Mouse (Mus musculus) heart, adult 8-10 months (tissue): Measurements from ENCODE around the gene Dusp22. TPM values are rescaled to one million over a fixed set of nuclear protein-coding genes. Genes with fewer than 3 reads are reported as not detected.
A peak's percentile ranks its signal among the peaks of the same experiment; 100 is the strongest.

Source experiments
- DNase-seq: peaks from one replicate; pipeline ENCODE4 v3.0.0; 2022; ENCODE audit warnings: low spot score
- total RNA-seq, 4 experiments: library from RNA; stranded (reverse); gene quantifications; 2 replicates each; pipeline ENCODE4 v1.2.4; 2022

The Dusp22 gene
- total RNA-seq: 10 to 100 TPM; 18.1 to 25.4 (median 20.0) TPM

DNA sequence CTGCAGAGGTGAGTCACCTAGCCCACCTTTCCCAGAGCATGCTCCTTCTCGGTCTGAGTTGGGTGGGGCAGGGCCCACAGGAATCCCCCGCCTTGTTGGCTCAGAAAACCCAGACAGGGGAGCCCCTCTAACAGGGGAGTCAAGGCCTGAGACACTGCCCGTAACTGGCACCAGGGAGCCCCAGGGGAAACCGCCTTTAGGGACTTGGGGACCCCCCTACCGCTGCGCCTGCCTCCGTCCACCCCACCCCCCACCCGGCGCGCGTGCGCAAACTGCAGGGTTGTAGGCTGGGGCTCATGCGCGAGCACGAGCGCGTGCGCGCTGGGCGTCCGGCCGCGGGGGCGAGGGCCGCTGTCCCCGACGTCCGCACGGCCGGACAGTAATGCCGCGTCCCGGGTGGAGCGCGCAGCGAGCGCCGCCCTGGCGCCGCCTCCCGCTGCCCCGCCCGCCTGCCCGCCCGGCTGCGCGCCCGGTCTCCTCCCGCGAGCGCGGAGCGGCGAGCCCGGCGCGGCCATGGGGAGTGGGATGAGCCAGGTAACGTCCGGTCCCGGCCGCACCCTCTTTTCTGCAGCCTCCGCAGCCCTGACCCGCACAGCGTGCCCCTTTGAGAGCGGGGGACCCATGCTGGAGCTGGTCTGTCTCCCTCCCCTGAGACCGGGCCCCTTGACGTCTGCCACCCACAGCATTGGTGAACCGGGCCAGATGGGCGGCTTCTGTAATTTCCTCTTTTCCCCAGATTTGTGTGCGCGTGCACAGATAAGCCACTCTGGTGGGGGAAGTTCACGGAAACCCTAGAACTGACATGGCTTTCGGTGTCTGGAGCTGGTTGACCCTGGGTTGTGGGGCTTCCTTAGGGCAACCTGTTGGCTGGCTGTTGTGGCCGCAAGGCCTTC is at the start of gene Dusp22:
Gene Dusp22 (plus strand): TSS at position 387 of the 893 bp plus-strand sequence.
- DNase-seq: peak; percentile 85

DNA sequence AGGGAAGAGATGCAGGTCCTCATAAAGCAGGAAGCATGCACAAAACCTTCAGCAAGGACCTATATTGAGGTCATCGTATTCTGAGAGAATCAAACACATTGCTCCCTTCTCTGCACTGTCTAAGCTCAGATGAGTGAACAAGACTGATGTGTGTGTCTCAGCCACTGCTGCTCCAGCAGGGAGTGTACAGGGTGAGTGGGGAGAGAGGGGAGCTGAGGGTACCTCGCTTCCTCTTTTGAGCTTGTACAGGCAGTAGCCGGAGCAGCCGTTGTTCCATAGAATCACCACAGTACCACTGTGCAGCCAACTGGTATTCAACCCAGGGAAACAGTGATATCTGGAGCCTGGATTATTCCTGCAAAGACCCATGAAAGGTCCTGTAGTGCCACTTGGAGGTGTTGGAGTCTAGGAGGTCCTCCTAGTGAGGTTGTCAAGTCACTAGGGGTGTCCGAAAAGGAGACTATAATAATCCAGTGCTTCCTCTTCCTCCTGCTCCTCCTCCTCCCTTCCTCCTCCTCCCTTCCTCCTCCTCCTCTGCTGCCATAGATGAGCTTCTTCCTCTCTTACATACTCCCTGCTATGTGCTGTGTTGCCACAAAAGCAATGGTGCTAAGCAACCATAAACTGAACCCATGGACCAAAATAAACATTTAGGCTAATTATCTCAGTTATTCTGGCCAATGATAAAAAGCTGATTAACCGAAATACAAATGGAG is 47.6 kb upstream of the Dusp22 start:
- DNase-seq: no peak

DNA sequence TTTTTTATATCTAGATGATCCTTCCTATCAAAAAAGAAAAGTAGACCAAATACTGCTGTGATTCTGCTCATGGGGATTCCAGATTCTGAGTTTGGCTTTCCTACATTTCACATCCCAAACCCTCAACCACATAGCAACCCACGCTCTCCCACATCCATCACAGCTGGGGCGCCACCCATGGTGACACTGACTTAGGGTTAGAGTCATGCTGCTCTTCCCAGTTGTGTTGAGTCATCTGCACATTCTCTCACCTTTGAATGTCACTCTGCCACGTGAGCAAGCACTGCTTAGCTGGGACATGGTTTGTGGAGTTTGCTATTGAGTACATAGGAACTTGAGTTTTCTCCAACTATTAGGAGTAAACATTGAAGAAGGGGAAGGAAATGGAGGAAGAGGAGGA is 40.1 kb upstream of the Dusp22 start:
- DNase-seq: no peak

DNA sequence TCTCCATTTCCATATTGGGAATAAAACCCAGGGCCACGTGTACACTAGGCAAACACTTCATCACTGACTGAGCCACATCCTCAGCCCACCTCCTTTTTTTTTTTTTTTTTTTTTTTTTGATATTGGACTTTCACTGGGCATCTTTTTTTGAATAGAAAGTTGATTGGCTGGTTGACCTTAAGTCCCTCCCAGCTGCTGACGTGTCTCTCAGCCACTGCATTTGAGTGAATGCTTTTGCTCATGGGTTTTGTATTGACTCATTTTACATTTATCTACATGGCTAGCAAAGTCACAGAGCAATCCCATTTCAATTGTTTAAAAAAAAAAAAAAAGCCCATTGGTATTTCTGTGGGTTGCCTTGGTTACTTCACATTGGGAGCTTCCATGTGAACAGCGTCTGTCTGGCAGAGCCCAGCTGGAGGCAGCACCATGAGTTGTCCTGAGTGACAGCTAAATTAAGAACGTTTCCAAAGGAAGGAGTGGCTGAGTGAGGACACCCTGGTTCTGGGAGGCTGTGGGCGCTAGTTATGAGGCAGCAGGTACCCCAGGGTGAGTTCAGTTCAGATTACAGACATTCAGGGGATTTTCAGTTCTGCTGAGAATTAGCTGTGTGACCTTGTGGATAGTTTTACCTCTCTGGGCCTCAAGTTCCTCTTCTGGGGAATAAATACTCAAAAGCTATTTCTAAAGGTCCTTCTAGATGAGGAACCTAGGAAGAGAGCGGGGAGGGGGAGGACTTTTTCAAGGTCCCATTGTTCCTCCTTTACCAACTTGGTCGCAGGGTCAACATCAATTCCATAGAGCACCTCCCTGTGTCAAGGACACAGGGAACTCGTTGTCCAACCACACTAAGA is 31.4 kb upstream of the Dusp22 start:
- no peak for DNase-seq

DNA sequence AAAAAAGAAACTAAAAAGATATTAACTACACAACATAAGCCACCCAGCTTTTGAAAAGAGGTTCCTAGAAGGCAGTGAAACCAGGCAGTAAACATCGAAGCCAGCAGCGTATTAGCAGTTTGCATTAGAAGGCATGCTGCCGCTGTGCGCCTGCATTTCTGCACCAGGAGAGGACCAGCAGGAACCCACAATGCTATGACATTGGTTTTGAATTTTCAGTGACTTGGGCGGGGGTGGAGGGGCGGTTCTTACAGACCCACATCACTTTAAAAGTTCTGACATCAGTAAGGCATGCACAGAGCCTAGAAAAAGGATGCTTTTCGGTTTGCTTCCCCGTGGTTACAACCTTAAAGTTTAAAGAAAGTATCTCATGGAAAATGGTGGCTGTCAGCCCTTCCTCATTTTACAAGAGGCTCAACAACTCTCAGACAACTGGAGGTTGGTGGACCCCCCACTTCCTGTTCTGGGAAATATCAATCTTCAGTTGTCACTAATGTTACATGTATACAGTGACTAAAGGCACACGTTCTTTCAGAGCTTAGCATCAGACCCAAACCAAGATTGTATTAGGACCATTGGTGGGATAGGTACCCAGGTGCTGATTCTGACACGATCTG is 29.9 kb upstream of the Dusp22 start:
- no peak for DNase-seq

DNA sequence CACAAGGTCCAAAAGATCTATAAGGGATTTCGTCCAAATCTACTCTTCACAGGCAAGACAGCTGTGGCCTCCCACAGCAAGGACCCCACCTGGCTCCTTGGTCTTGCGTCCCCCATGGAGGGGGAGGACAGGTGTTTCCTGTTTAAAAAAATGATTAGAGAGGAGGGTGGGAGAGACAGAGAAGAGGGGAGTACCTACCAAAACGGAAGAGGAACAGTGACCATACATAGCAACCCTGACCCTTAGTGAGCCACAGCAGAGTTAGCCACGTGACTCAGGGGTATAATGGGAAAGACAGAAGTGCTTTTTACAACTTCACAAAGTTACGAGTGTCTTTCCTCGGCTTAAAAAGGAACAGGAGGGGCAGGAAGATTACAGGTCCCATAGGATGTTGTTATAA is 26.8 kb upstream of the Dusp22 start:
- no peak for DNase-seq

DNA sequence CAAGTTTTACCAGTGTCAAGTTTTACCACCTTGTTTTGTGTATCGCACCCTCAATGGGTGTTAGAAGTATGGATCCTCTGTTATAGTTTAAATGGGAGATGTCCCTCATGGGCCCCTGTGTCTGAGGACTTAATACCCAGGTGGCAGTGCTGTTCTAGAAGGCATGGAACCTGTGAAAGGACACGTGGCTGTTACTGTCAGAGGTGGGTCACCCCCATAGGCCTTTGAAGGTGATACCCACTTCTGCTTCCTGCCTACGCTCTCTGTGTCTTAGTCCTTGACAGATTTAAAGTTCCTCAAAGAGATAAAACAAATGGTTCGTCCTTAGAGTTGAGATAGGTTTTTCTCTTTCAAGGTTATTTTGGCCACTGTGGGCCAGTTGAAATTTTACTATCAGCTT is 23.3 kb upstream of the Dusp22 start:
- no peak for DNase-seq

DNA sequence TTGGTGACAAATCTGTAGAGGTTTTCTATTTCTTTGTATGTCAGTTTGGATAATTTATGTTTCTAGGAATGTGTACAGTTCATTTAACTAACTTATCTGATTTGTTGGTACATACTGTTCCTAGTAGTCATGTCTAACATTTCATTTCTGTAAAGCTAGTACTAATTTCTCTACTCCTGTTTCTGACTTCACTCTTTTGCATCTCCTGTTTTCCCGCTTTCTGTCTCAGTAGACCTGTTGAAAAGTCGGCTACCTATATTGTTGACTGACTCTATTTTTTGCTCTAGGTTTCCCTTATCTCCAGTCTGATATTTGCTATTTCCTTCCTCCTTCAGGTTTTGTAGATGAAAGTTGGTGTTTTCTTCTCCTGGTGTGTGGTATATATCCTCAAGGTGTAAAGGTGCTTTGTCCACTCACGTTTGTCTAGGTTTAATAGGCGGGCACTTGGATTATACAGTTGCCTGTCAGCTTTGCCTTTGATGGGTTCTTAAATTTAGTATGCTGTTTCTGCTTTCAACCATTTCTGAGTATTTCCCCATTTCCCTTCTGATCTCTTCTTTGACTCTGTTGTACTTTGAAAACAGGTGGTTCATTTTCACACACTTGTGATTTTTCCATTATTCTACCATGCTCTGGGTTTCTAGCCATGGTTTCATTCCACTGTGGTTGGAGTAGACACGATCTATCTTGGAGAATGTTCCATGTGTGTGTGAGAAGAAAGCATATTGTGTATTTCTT is 21.3 kb upstream of the Dusp22 start:
- DNase-seq: no peak

DNA sequence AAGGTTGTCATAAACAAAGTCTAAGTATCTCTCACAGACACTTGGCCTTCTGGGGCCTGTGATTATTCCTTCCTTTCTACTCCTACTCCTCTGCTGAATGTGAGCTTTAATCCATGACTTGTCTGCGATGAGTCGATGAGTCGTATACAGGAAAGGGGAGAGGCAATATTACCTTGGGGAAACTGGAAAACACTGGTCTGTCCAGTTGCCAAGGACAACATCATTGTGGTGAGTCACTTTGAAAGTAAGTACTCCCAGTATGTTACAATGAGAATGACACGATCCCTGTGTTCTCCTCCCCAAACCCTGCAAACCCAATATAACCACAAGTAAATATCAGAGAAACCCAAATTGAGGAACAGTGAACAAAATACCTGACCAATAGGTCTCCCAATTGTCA is 17.7 kb upstream of the Dusp22 start:
- no peak for DNase-seq

DNA sequence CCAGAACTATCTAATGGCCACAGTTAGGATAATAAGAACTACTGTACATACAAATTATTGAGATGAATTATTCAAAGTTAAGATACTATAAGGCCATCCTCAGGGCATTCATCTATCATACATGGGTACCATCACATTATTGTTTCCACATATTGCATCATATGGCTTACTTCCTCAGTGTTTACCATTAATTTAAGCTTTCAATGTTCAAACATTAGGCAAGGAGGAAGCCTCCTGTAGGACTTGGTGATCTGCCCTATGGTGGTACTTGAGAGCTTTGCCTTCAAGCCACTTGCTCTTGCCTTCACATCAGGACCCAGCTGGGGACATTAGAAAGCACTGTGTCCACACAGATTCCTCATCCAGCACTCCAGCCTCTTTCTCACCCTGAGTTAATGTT is 11.3 kb upstream of the Dusp22 start:
- DNase-seq: no peak

DNA sequence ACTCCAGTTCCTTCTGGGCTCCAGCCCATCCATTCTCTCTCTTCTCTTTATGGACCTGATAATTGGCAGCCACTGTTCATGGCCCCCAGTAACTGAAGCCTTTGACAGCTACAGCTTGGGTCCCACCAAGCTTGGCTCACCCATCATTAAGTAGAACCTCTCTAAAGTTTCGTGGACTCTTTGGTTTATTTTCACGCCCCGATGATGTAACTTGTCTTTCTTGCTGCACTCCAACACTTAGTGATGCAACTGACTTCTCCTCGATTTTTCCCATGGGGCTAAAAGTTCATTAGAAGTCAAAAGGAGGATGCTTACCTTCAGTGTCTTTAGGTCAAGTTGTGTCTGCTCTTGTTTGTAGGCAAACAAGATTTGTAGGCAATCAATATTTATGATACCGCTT is 10.6 kb upstream of the Dusp22 start:
- DNase-seq: no peak

DNA sequence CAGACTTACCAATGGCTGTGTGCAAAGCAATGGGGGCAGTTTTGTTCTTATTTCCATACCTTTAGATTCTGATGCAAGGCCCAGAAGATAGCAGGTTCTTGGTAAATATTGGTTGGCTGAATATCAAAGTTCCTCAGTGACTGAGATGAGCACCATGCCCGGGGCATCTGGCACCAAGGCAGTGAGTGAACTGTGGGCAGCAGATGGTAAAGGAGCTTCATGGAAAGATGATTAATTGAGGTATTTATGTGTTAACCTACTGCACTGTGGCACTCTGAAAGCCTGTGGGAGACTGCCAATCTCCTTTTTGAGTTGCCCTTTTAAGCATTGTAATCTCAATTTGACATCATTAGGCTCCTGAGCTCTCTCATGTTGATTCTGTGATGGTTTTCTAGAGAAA is 9.1 kb upstream of the Dusp22 start:
- DNase-seq: no peak

DNA sequence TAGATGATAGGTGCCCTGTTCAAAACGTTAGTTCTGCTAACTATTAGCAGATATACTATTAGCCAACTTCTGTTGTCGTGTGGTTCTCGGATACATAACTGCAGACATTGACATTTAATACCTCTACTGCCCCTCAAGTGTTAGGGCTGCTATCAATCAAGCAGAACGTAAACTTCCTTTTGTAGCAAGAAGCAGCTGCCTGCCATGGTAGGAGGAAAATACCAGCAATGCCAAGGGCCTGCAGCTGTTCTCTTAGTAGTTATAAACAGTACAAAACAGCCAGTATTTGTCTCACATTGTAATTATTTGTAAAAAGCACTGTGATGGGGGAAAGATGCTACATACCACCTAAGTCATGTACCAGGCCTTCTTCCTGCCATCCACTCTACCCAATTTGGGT is 6.7 kb upstream of the Dusp22 start:
- DNase-seq: no peak

DNA sequence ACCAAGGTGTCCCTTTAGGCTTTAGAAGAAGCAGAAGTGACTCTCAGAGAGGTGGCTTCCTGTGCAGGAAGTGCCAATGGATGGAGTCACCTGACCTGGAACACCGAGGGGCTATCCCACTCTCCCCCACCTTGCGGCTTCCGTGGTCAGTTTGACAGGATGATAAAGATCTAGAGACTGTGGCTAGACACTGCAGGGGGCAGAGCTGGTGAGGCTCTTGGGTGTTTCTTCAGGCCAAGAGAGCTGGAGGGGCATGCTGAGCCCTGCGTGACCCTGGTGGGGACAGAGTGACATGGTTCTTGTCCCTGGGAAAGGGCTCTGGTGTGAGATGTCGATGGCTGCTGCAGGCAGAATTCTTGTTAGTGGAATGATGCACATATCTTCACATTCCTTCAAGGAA is 5.3 kb upstream of the Dusp22 start:
- DNase-seq: no peak

DNA sequence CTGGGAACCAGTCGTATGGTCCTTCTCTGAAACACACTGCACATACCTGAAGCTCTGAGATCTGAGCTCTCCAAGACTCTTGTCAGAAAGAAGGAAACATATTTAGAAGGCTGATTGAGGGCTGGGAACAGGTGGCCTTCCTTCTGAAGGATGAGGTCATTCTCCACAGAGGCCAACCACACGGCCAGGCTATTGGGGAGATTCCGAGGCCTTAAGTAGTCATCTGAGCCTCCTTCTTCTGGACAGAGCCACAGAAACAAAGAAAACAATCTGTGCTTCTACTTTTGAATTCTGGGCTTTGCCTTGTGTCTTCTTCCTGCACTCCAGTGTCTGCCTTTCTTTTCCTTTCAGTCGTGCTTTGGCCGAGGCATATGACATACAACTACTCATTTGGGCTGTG is 2.9 kb upstream of the Dusp22 start:
- DNase-seq: no peak

DNA sequence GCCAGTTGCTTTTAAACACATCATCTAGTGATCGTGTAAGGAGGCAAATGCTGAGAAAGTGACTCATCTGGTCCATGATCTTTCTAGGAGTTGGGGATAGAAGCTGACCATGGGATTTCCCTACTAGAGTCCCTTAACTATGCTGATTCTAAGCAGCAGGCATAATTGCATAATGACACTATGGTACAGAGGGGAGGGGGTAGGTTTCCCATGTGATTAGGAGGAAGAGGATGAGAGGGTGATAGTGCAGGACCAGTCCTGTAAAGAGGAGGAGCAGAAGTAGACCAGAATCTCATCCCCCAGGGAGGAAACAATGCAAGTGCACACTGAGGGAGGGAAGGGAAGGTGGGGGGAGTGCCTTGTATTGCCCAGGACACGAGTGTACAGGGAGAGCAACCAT is 2.0 kb upstream of the Dusp22 start:
- DNase-seq: no peak

DNA sequence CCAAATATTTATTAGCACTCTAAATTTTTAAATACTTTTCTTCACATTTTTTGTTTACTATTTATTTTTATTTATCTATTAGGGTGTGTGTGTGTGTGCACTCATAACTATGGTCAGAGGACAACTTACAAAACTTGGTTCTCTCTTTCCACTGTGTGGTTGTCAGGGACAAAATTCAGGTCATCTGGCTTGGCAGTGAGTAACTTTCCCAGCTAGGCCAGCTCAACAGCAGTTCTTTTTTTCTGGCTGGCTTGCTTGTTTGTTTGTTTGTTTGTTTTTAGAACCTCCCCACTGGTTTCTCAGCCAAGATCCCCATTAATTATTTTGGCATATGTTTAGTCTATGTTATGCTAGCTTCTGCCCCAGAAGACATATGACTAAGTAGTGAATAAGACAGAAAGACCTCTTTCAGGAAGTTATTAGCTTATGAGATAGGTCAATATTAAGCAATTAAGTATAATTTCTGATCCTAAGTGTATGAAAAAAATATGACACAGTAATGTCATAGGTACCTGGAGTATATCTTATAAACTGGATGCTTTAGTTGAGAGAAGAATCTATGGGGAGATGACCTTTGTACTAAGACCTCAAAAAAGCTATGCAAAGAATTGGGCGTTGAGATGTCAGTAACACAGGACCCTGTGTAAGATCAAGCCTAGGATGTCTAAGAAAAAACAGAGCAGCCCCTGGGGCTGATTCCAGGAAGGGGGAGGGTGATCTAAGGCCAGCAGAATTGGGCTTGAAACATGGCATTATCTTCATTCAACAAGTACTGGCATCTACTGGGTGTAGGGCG is 1.4 kb upstream of the Dusp22 start:
- DNase-seq: no peak

DNA sequence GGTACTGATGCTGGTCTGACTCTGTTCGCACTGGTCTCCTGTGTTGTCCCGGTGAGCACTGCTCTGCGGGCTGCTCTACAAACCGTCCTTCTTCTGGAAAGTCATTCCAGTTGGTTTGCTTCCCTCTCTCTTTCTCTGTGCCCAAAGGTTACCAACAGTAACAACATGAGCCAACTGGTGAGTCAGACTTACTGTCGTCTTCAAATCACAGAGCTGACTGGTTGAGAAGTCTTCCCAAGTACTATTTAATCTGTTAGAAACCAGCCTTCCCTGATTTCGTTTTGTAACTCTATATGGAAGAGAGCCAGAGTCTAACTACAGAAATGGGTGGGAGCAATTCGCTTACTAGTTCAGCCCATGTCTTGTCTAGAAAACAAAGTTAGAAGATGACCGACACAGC is 5.5 kb downstream of the Dusp22 start:
- DNase-seq: no peak

DNA sequence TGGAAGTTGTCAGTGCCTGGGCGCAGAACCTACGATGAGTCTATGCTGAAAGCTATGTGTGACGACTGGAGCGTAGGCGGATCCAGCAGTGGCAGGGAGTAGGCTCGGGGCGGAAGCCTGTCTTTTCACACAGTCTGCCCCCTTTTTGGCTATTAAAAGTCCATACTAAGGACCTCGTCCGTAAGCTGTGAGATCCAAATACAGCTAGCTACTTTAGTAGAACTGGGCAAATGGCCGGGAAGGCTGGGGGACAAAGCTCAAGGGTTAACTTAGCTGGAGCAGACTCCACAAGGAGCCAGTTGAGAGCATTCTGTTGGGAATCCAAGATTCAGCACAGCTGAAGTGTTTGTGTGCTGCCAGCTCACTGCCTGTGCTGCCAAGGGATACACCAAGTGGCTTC is 6.7 kb downstream of the Dusp22 start:
- no peak for DNase-seq

DNA sequence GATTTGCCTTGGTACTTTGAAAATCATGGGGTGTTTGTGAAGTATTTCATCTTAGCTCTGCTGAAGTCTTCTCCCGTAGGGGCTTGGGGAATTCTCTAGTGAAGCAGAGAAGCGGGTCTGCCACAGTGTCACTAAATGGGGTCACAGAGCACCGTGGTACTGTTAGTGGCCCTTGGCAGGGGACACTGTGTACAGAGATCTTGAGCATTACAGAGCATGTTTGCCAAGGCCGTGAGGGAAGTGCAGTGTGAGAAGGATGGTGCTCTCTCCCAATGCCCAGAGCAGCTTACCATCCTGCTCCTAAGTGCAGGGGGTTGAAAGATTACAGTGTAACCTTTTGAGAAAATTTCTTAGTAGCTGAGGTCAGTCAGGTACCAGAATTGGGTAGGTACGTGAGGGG is 8.5 kb downstream of the Dusp22 start:
- DNase-seq: no peak
